Mouse (Mus musculus) right cerebral cortex, postnatal 25 days (tissue): ENCODE measurements around the gene Macrod2.

Experiments used
- DNase-seq: peaks from one replicate; pipeline ENCODE4 v3.0.0; 2022

Gene Macrod2

GRCm38 (mm10) chr2:140913679-140914412 lies 518.7 kb downstream of the Macrod2 start:
- no peak for DNase-seq

GRCm38 (mm10) chr2:140926922-140927321 lies 531.8 kb downstream of the Macrod2 start:
- DNase-seq, result no peak

DNA sequence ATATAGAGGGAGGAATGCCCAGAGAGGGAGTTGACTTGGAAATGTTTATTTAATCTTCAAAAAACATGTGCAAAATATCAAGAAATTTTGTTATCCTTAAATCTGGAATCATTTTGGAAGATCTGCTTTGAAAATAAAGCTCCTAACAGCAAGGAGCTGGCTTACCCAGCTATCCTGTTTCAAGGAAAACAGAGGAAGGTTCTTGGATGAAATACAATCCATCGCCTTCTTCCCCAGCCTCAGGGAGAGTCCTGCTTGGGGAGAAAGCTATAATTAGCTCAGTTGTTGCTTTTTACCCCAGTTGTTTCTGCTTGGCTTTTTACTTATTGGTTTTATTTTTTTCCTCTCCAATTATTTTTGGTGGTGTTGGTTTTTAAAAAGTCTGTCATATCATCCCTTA lies 539.4 kb downstream of the Macrod2 start:
- DNase-seq, result no peak

DNA sequence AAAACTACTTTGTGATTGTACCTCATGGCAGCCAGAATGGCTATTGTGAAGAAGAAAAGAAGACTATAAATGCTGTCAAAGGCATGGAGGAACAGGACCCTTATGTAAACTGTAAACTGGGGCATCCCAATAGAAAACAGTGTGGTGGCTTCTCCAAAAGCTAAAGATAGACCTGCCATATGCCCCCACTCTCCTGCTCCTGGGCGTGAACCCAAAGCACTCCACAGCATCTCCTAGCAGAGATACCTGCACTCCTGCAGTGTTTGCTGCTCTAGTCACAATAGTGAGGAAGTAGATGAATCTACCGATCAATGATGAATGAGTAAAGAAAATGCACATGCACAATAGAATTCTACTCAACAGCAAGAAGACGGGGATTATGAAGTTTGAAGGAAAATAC lies 554.4 kb downstream of the Macrod2 start:
- no peak for DNase-seq

DNA sequence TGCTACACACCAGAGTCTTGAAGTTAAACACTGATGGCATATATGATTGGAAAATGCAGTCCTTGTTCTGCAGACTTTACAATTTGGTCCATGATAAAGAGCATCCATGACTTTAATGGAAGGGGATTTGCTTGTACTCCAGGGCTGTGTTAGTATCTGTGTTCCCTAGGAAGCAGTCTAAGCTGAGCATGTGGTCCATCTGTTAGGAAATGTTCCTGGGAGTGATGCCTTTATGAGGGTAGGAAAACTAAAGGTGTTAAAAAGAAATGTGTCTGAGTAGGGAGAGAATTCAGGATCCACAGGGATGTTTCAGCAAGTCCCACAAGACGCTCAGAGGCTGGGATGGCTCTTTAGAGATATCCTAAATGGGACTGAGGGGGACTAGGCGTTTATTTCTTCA lies 564.1 kb downstream of the Macrod2 start:
- DNase-seq, result no peak

DNA sequence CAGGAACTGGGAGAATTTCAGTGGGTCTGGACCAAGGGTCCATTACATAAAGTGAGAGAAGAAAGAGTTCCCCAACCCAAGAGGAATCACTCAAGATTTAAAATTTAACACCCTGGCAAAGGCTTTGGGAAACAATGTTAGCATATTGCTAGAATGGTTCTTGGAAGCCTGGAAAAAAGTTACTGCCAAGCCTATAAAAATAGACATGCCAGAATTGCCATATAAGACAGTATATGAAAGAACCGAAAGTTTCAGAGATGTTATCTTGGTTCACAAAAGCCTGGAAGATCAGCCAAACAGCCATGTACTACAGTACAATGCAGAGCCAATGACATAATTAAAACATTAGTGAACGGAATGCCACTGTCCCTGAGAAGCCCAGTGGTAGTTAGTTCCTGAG lies 575.1 kb downstream of the Macrod2 start:
- DNase-seq, result no peak

GRCm38 (mm10) chr2:140971845-140972244 lies 576.7 kb downstream of the Macrod2 start:
- DNase-seq, result no peak

GRCm38 (mm10) chr2:140985670-140986372 lies 590.7 kb downstream of the Macrod2 start:
- DNase-seq, result no peak

DNA sequence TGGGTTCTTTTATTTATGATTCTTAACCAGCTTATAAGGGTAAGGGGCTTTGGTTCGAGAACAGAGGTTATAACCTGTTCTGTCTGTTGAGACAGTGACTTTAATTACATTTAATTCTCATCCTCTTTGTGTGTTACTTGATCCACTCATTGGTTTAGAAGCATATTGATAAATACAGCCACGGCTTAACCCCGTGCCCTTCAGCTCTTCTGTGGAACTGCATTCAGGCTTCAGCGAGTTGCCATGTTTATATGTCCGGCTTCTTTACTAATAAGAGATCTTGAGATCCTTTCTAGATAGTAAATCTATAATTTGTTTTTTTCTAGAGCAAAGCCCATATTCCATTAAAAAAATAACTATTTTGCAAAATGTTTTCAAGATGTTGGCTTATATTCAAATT lies 608.7 kb downstream of the Macrod2 start:
- no peak for DNase-seq

DNA sequence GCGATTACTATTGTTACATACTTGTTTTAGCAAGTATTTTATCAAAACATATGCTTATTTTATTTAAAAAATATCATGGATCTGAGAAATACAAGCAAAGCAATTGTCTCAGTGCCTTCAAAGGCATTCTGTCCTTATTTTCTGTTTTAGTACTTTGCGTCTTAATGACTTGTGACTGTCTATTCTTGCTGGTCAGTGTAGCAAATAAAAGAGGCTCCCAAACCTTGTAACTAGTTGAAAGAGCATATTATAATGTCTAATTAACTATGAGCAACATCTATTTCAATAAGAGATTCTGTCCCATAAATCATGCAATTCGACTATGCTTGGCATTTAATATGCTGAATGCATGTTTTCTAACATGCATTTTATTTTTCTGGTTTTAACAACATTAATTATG lies 609.2 kb downstream of the Macrod2 start:
- DNase-seq, result no peak

DNA sequence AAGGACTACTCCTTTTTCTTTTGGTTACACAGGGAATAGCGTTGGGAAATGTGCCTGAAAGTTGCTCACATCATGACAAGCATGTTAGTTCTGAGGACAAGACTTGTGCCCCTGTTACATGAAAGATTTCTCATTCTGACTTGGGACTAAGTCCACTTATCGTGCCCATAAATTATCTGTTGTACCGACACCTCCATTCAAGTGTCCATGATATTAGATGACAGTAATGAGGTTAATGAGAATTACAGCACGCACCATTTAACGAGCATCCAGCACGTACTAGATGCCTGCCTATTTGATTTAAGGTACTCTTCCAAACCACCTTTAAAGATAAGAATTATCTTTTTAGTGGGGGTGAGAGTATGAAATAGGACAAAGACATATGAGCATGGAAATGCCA lies 610.5 kb downstream of the Macrod2 start:
- DNase-seq, result no peak

DNA sequence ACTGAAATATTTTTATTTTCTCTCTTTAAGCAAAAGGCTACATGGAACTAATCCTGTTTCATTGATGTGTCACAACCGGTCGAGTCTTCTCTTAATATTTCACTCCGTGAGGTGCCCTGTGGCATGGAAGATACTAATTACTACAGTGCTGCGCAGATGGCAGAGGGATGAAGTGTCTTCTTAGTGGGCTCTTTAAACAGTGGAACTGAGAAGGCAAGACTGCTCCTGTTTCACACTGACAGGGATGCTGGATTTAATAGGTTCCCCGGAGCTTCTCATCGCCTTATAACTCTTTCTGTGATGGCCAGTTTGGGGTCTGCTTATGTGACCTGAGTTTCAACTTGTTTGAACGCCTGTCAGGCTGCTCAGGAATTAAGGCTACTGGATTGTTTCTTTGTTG lies 612.6 kb downstream of the Macrod2 start:
- DNase-seq, result peak; percentile 6

DNA sequence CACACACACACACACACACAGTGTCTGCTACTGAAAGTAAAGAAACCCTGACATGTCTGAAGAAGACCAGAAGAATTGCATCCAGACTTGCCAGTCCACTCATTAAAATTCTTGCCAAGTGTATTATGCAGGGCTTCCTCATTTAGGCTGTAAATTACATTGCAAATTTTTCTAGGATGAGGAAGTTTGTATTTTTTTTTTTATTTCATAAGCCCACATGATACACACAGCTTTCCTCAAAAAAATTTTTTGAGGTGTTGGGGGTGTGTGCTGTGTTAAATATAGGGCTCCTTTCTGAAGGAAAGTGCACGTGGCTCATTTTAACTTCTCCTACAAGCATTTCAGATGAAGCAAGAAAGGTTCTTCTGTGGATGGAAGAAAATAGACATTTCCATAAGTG lies 613.3 kb downstream of the Macrod2 start:
- no peak for DNase-seq

- DNase-seq, result no peak
These were observed 618.5 kb downstream of the Macrod2 start for GRCm38 (mm10) chr2:141013443-141014165.

DNA sequence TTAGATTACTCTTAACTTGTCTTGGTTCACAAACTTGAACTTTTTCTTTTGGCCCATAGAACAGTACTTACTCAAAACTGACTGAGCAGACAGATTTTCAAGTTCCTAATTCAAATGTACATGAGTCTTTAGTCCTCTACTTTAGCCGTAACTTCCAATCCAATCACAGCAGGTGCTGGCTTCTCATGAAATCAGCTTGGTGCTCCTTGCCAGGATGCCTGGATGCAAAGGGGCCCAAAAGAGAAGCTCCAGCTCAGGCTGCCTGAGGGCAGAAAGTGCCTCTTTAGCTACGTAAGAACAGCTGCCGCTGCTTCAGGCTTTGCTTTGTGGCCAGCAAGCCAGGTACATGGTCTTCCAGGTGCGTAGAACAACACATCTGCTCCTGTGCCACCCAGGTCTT lies 627.9 kb downstream of the Macrod2 start:
- no peak for DNase-seq

DNA sequence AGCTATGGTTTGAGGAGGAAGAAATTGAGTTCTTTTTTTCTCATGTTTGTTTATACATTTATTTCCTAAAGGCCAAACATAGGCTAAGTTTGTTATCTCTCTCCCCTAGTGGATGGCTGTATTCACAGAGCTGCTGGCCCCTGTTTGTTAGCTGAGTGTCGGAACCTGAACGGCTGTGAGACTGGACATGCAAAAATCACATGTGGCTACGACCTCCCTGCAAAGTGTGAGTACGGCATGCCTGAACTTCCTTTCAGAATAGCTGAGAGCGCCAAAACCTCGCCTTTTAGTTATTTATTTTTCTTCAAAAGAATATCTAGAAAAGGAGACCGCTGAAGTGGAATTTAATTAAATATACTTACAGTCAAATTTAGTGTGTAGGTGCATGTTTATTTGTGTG lies 628.8 kb downstream of the Macrod2 start:
- no peak for DNase-seq

DNA sequence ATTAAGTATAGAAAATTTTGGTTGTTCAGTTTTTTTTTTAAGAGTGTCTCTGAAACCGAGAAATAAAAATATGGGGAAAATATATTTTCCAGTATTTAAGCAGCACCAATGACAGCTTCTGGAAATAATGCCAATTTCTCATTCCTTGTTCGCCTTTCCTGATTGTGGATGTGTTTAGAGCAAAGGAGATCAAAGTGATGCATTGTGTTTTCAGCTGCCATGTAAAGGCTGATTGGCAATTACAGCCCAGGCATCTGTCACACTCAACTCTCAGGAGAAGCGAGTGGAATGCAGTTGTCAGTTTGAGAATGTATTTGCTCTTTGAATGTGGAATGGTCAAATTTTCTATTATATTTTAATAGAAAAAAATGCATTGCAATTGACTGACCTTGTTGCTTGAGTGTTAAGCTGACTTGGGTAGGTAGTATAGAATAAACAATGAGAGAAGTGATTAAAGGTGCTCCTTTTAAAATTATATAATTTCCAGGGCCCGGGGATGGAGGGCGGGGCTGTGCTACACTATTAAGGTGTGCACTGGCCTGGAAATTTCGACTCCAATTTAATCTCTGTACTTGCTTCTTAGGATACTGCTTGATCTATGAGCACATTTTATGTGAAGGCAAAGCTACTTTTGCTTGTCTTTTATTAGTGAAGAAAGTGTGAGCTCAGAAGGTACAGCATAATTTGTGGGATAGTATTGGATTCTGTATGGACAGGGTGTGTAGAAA lies 629.4 kb downstream of the Macrod2 start:
- DNase-seq, result no peak

- DNase-seq, result no peak
These were observed 661.8 kb downstream of the Macrod2 start for GRCm38 (mm10) chr2:141056685-141057454.

GRCm38 (mm10) chr2:141057455-141057833 lies 662.3 kb downstream of the Macrod2 start:
- DNase-seq, result no peak

DNA sequence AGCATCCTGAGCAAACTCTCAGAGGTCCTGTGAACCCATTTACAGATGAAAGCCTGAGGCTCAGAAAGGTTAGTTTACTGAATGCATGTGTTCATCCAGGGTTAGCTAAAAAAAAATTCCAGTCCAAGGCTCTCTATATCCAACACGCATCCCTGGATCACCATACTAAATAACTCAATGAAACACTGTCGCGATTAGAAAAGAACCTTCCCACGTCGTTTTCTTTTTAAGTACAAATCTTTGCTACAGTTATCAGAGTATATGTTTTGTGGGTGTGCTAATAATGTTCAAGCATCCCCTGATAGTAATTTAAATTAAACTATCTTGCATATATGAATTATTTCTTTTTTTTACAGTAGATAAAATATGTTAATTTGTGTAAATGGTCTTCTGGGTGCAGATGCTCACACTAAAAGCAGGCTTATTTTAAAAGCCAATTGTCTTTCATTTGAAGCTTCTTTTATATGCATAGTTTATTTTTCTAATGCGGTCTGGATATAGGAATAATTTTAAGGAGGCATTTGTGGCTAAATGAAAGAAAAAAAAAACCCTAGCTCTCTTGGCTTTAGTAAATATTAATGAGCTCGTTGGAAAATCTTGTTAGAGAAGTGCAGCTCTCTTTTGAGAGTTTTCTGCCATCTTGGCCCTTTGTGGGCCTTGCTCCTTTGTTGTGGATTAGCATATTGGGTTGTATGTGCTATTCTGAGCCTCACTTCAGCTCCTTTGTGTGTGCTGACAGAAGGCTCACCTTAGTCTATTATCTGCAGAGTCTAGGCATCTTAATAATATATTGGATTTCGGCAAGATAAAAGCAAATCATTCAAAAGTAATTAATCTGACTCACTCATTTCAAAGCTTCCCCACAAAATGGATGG lies 679.1 kb downstream of the Macrod2 start:
- DNase-seq, result no peak

- no peak for DNase-seq
These were observed 683.1 kb downstream of the Macrod2 start for GRCm38 (mm10) chr2:141078221-141078620.

GRCm38 (mm10) chr2:141091320-141091719 lies 696.2 kb downstream of the Macrod2 start:
- no peak for DNase-seq
